Mouse (Mus musculus): ENCODE measurements around the gene Klhl2.

Gene Klhl2

DNA sequence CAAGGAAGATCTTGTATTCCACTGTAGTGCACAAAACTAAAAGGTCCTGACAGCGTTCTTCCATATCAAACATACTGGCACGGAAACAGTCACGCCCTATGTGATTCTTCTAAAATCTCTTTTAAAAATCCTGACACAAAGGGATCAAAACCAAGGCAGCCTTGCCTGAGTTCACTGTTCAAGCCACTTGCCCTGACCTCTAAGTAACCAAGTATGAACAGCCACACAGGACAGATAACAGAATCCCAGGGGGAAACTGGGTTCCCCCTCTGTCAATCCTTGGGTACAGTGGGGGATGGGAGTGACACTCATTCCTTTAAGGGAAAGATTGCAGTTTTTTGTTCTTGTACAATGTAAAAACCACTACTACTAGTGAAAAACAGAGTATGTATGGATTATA is 19.9 kb downstream of the Klhl2 start:
- DNase-seq = no peak

DNA sequence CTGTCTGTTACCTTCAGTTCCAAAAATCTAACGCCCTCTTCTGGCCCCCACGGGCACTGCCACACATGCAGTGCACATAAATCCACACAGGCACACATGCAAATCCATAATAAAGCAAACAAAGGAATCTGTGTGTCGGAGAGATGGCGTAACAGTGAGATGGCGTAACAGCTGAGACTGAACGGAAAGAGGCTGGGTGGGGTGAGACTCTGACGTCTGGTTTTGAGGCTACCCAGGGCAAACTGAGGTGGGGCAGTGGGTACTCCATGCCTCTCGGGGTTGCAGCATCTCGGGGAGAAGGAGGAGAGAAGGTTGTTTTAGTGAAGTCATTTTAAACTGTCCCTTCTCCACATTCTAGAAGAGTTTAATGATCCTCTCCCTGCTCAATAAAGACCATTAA is 20.4 kb downstream of the Klhl2 start:
- no peak for DNase-seq

DNA sequence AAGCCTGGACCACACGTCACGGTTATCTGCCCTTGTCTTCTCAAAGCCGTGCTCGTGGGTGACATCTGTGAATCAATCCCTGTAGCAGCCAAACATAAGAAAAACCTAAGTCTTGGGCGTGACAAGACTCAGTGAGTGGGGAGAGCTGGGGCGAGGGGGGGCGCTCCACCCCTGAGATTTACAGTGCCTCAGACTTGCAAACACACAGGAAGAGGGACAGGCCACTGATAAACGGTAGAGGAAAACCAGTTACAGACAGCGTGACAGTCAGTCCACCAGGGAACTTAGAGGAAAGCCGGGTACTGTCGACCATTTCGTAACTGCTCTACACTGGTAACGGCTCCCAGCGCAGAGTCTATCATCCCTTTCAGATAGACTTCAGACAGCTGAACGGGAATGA is 21.4 kb downstream of the Klhl2 start:
- DNase-seq = no peak

DNA sequence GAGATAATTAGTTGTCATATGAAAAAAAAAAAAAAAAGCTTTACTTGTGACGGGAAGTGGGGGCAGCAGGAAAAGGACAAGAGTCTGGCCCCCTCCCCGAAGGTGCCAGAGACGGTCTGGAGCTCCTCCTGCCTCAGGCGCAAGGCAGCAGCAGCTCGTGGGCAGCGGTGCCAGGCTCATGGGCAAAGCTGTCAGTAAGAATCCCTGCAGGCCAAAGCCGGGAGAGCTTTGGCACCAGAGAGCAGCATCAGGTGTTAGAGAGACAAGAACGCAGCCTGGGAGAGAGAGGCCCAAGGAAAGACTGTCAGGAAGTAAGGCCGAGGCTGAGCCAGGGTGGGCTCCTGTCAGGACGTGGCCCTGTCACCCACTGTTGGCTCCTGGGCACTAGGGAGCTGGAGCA is 22.5 kb downstream of the Klhl2 start:
- DNase-seq = no peak

- DNase-seq = no peak
Observed at GRCm38 (mm10) chr8:64826461-64826860, 23.4 kb downstream of the Klhl2 start.

DNA sequence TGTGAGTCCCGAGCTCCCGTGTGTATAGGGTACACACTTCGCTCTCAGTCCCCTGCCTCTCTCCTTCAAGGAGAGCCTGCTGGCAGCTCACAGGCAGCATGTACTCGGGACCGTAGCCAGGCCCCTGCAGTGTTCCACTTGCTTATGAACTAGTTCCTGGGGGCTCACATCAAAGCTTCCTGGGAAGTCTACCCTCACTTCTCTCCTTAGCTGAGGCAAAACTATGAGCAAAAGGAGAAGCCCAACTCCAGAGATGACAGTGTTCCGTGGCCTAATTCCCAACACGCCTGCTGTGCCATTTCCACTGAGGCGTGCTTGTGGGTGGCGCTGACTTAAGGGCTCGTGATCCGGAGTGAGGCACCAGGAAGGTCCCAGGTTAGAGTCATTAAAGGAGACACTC is 25.9 kb downstream of the Klhl2 start:
- peak; percentile 25 for DNase-seq

- no peak for DNase-seq
Observed at GRCm38 (mm10) chr8:64820940-64821339, 28.9 kb downstream of the Klhl2 start.

- no peak for DNase-seq
Observed at GRCm38 (mm10) chr8:64811790-64812189, 38.0 kb downstream of the Klhl2 start.

DNA sequence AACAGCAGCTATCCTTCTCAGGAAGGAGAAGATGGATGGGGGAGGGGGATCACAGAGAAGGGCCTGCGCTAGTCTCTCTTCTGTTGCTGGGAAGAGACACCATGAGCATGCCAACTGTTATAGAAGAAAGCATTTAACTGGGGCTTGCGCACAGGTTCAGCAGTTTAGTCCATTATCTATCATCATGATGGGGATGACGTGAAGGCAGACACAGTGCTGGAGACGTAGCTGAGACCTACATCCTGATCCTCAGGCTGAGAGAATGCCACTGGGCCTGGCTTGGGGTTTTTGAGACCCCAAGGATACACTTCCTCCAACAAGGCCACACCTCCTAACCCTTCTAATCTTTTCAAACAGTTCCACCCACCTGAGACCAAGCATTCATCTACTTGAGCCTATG is 38.7 kb downstream of the Klhl2 start:
- DNase-seq = no peak

GRCm38 (mm10) chr8:64806558-64806957 is 43.3 kb downstream of the Klhl2 start:
- DNase-seq = no peak

DNA sequence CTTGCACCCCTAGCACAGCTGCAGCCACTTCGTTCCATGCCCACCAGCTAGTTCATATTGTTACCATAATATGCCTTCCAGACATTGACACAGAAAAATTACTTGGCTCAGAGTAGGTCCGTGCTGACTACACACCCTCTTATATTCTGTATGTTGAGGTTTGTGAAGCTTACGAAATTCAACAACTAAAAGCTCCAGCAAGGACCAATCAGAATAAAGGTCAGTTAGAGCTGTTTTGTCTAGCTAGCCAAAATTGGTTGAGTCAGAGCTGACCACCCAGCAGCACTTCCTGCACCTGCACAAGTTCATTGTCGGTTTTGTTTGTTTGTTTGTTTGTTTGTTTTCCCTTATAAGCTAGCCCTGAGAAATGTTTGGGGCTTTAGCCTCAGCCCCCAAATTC is 44.8 kb downstream of the Klhl2 start:
- no peak for DNase-seq

DNA sequence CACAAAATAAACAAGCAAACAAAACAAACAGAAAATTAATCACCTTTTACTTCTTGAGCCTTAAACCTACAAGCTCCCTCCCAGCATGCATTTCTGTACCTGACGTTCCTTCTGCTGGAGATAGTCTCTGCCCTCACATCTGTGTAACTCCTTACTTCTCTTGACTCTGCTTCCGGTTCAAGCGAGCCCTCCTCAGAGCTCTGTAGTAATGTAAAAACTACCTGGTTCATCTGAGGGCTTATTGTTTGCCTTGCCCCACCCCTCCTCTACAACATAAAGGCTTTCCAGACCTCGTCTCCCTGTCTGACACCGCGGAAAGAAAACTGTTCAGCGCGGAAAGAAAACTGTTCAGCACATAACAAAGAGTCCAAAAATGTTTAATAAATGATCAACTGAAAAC is 50.5 kb downstream of the Klhl2 start:
- DNase-seq = no peak

GRCm38 (mm10) chr8:64798503-64798902 is 51.3 kb downstream of the Klhl2 start:
- DNase-seq = no peak

GRCm38 (mm10) chr8:64797751-64798150 is 52.1 kb downstream of the Klhl2 start:
- no peak for DNase-seq

DNA sequence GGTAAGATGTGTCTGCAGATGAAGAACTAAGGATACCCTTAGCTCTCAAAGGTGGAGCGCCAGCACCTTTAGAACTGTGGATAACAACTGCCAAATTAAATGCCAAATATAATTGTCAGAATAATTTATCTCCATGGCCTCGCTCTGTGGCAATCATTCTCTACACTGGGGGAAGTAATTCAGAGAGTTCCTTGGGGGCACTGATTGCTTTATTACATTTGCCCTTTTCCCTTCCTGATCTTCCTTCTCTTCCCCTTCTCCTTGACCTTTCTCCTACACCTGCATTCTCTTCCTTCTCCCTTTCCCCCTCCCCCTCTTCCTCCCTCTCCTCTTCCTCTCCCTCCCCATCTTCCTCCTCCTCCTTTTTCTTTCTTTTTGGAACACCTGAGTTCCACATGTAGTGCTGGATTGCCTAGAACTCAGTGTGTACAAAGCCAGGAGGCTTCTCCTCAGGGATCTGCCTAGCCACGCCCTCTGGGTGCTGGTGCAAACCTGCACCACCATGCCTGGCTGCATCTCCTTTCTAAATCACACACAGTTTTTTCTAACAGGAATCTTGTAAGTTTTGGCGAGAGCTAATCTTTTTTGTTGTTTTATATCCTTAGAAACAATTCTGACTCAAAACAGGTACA is 58.5 kb downstream of the Klhl2 start:
- no peak for DNase-seq

GRCm38 (mm10) chr8:64790418-64790817 is 59.4 kb downstream of the Klhl2 start:
- DNase-seq = no peak

GRCm38 (mm10) chr8:64788715-64789114 is 61.1 kb downstream of the Klhl2 start:
- DNase-seq = no peak

DNA sequence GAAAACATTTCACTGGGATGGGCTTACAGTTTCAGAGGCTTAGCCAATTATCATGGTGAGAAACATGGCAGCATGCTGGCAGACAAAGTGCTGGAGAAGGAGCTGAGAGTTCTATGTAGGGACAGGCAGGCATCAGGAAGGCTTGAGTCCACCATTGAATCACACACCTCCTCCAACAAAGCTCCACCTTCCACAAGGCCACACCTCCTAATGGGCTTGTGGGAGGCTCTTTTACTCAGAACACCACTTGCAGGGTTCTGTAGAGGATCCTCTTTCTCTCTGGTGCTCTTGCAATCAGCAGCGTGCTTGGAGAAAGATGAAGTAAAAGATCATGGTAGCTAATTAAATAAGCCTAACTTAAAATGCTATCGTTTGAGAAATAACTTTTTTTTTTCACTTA is 63.0 kb downstream of the Klhl2 start:
- DNase-seq = no peak

GRCm38 (mm10) chr8:64784235-64784634 is 65.6 kb downstream of the Klhl2 start:
- DNase-seq = no peak

DNA sequence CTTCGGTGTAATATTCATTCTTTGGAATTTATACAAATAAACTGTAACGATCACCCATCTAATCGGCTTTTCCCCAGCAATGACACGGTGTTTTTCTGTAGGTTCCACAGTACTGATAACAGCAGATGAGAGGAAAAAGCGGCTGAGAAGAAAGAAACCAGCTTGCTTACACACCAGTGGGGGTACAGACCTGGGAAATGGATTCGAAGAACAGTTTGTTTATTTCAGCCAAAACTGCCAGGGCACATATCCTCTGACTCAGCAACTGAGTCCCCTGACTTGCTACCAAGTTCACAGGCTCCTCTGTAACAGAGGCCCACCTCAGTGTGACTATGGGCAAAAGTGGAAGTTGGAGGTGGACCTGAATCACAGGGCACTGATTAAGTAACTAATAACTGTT is 67.9 kb downstream of the Klhl2 start:
- DNase-seq = no peak

- DNase-seq = no peak
Observed at GRCm38 (mm10) chr8:64777925-64778324, 71.9 kb downstream of the Klhl2 start.

GRCm38 (mm10) chr8:64774136-64774535 is 75.7 kb downstream of the Klhl2 start:
- DNase-seq = no peak

- no peak for DNase-seq
Observed at GRCm38 (mm10) chr8:64770814-64771213, 79.0 kb downstream of the Klhl2 start.

- DNase-seq = no peak
Observed at GRCm38 (mm10) chr8:64769586-64769985, 80.2 kb downstream of the Klhl2 start.

GRCm38 (mm10) chr8:64768645-64769044 is 81.2 kb downstream of the Klhl2 start:
- no peak for DNase-seq

DNA sequence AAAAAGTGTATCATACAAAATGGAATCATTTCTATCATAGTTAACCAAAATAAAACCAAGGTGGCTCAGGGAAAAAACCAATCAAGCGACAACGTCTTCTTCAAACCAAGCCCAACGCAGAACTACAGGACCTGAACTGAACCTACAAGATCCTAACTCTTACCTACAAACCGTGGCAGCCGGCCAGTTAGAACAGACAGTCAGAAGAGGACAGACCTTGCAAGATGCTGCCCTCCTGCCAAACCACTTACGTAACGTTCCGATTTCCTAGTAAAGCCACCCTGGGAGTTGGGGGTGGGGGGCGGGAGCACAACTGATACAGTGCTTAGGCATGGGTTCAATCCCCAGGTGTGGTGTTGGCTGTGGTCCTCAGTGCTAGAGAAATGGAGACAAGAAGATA is 82.8 kb downstream of the Klhl2 start:
- no peak for DNase-seq
